9 mouse cellular contexts compared by ENCODE assay signal in genomic region chr10:120231718-120232117, GRCm38 (mm10). TPM values are rescaled to one million over a fixed set of nuclear protein-coding genes. Genes with fewer than 3 reads are reported as not detected.
DNase-seq lines count a peak whose midpoint lies in the region; TF ChIP-seq lines count a peak whose summit lies in the region.
"Had no signal": no experiment of that assay in that cellular context is flagged by ENCODE, and none has a peak within 500 bp of the region (broad histone marks: within the 10 kb centered on the region; RNA-seq: fewer than 3 reads in every experiment).

No protein-coding gene starts in this region.

- H3K27ac ChIP-seq in cortical plate, adult 2 months (ENCODE audit: insufficient read depth, low read length), result no peak overlapping the region
- H3K27ac ChIP-seq: stomach, embryonic 15.5 days had no signal

- no peak for TF ChIP-seq POLR2A in cortical plate, adult 2 months (IDR thresholded peaks at IDR 0.05; ENCODE audit: extremely low read depth, insufficient read depth, low read length)

- H3K4me3 ChIP-seq in cortical plate, adult 2 months (ENCODE audit: insufficient read depth, low read length), result no peak overlapping the region
- H3K4me3 ChIP-seq: stomach, embryonic 15.5 days had no signal

- H3K4me1 ChIP-seq in cortical plate, adult 2 months (ENCODE audit: control insufficient read depth, insufficient read depth, low read length), result peaks cover 4% of the 10 kb centered on the region; the same call in 1 of the 2 replicates

- DNase-seq in cerebellum, adult 18-20 months, result peak; percentile 39 to 46
- DNase-seq in cerebellum, adult 11-12 months, result no peak
- DNase-seq in right cerebral cortex, adult 18-20 months, result peak; percentile 19
- no peak for DNase-seq in right cerebral cortex, postnatal 36 days (ENCODE audit: low spot score in 2 of 2)
- DNase-seq in induced T-regulatory cell, adult 2 months (ENCODE audit: low read depth), result peak; percentile 85
- peak; percentile 55 to 60 for DNase-seq in lung, adult 18-20 months
- peak; percentile 26 for DNase-seq in skeletal muscle tissue, adult 2 months (ENCODE audit: low read depth, low spot score)

- peak; percentile 58 for TF ChIP-seq CTCF in cortical plate, adult 2 months (IDR thresholded peaks at IDR 0.05; ENCODE audit: extremely low read depth, insufficient read depth, low read length)

RNA-seq across cellular contexts. Expression of gene Llph, which starts 4.8 kb away (rescaled TPM):
- 41.3 and 43.6 TPM in 2 replicates for polyA plus RNA-seq in cortical plate, adult 2 months (2012; rRNA removed)

RNA-seq across cellular contexts. Expression of gene Irak3, which starts 29.8 kb away (rescaled TPM):
- polyA plus RNA-seq in cortical plate, adult 2 months (2012; rRNA removed), result 0.74 and 0.90 TPM in 2 replicates

RNA-seq across cellular contexts. Expression of gene Tmbim4, which starts 30.3 kb away (rescaled TPM):
- polyA plus RNA-seq in cortical plate, adult 2 months (2012; rRNA removed), result 96.7 and 102 TPM in 2 replicates

Comparison
In these comparisons a context has a peak if more than half of its experiments do, and no peak if none do; other contexts are left out.
1. DNase-seq: peak in cerebellum, adult 18-20 months (2 of 2), right cerebral cortex, adult 18-20 months (single experiment), induced T-regulatory cell, adult 2 months (single experiment), lung, adult 18-20 months (2 of 2) and skeletal muscle tissue, adult 2 months (single experiment); none in cerebellum, adult 11-12 months (single experiment) and right cerebral cortex, postnatal 36 days (0 of 2).